Mouse (Mus musculus): ENCODE results near the gene Macf1. TPM values are rescaled to one million over a fixed set of nuclear protein-coding genes. Genes with fewer than 3 reads are reported as not detected.

The Macf1 gene
- polyA plus RNA-seq, 1 experiment, result 88.5 TPM

- H3ac ChIP-seq (ENCODE audit: control insufficient read depth, insufficient read length), result no peak overlapping the region
- TF ChIP-seq USF1 (IDR thresholded peaks at IDR 0.05; ENCODE audit: low read depth) (no peak), MYOD1 (IDR thresholded peaks at IDR 0.05; ENCODE audit: control insufficient read depth in 1 of 3, insufficient read length in 2 of 3, low read depth in 2 of 3) (no peak), MYOG (IDR thresholded peaks at IDR 0.05; ENCODE audit: control insufficient read depth in 1 of 3, insufficient read depth in 1 of 3, insufficient read length in 2 of 3, low read depth in 2 of 3) (no peak), POLR2A (IDR thresholded peaks at IDR 0.05; ENCODE audit: insufficient read length, low read depth) (no peak), TCF12 (IDR thresholded peaks at IDR 0.05; ENCODE audit: insufficient read depth, poor library complexity, severe bottlenecking) (no peak), MAX (IDR thresholded peaks at IDR 0.05; ENCODE audit: low read depth) (no peak), POLR2AphosphoS2 (IDR thresholded peaks at IDR 0.05; ENCODE audit: insufficient read length, low read depth) (no peak), SRF (IDR thresholded peaks at IDR 0.05; ENCODE audit: control insufficient read depth, insufficient read length, low read depth) (no peak), TCF3 (IDR thresholded peaks at IDR 0.05; ENCODE audit: insufficient read length, low read depth) (no peak), REST (IDR thresholded peaks at IDR 0.05; ENCODE audit: insufficient read depth, insufficient read length) (no peak), CEBPB (IDR thresholded peaks at IDR 0.05; ENCODE audit: insufficient read depth, poor library complexity, severe bottlenecking) (no peak), E2F4 (IDR thresholded peaks at IDR 0.05; ENCODE audit: insufficient read depth) (no peak)
- no peaks in the 10 kb centered on the region for H3K36me3 ChIP-seq (ENCODE audit: control insufficient read depth, insufficient read depth)
- H3K4me3 ChIP-seq, result no peak overlapping the region
- no peaks in the 10 kb centered on the region for H3K27me3 ChIP-seq (ENCODE audit: control insufficient read depth, insufficient read depth, insufficient read length)
- H3K79me2 ChIP-seq (ENCODE audit: control insufficient read depth, insufficient read depth), result no peaks in the 10 kb centered on the region
- no peak overlapping the region for H3K4me2 ChIP-seq (ENCODE audit: low read depth)
Measured at GRCm38 (mm10) chr4:123314497-123314896, 369.7 kb downstream of the Macf1 start.

- no peak for TF ChIP-seq SRF (IDR thresholded peaks at IDR 0.05; ENCODE audit: control insufficient read depth, insufficient read length, low read depth)
- no peak for TF ChIP-seq POLR2AphosphoS2 (IDR thresholded peaks at IDR 0.05; ENCODE audit: insufficient read length, low read depth)
- TF ChIP-seq MAX (IDR thresholded peaks at IDR 0.05; ENCODE audit: low read depth), result no peak
- TF ChIP-seq MYOD1 (IDR thresholded peaks at IDR 0.05; ENCODE audit: control insufficient read depth in 1 of 3, insufficient read length in 2 of 3, low read depth in 2 of 3), result no peak
- TF ChIP-seq MYOG (IDR thresholded peaks at IDR 0.05; ENCODE audit: control insufficient read depth in 1 of 3, insufficient read depth in 1 of 3, insufficient read length in 2 of 3, low read depth in 2 of 3), result no peak
- TF ChIP-seq CEBPB (IDR thresholded peaks at IDR 0.05; ENCODE audit: insufficient read depth, poor library complexity, severe bottlenecking), result no peak
- no peak for TF ChIP-seq TCF12 (IDR thresholded peaks at IDR 0.05; ENCODE audit: insufficient read depth, poor library complexity, severe bottlenecking)
- TF ChIP-seq USF1 (IDR thresholded peaks at IDR 0.05; ENCODE audit: low read depth), result no peak
- no peak for TF ChIP-seq TCF3 (IDR thresholded peaks at IDR 0.05; ENCODE audit: insufficient read length, low read depth)
- no peak for TF ChIP-seq REST (IDR thresholded peaks at IDR 0.05; ENCODE audit: insufficient read depth, insufficient read length)
- no peak for TF ChIP-seq E2F4 (IDR thresholded peaks at IDR 0.05; ENCODE audit: insufficient read depth)
- no peak for TF ChIP-seq POLR2A (IDR thresholded peaks at IDR 0.05; ENCODE audit: insufficient read length, low read depth)
- Histone ChIP-seq H3K27me3 (ENCODE audit: control insufficient read depth, insufficient read depth, insufficient read length) (no peaks in the 10 kb centered on the region), H3K79me2 (ENCODE audit: control insufficient read depth, insufficient read depth) (no peaks in the 10 kb centered on the region), H3ac (ENCODE audit: control insufficient read depth, insufficient read length) (no peak overlapping the region), H3K4me3 (no peak overlapping the region), H3K36me3 (ENCODE audit: control insufficient read depth, insufficient read depth) (no peaks in the 10 kb centered on the region), H3K4me2 (ENCODE audit: low read depth) (no peak overlapping the region)
Measured at GRCm38 (mm10) chr4:123313010-123313409, 371.1 kb downstream of the Macf1 start.

GRCm38 (mm10) chr4:123311845-123312244 is 372.3 kb downstream of the Macf1 start:
- no peaks in the 10 kb centered on the region for H3K36me3 ChIP-seq (ENCODE audit: control insufficient read depth, insufficient read depth)
- no peak overlapping the region for H3K4me2 ChIP-seq (ENCODE audit: low read depth)
- no peak overlapping the region for H3ac ChIP-seq (ENCODE audit: control insufficient read depth, insufficient read length)
- H3K27me3 ChIP-seq (ENCODE audit: control insufficient read depth, insufficient read depth, insufficient read length), result no peaks in the 10 kb centered on the region
- no peak overlapping the region for H3K4me3 ChIP-seq
- no peaks in the 10 kb centered on the region for H3K79me2 ChIP-seq (ENCODE audit: control insufficient read depth, insufficient read depth)
- TF ChIP-seq TCF3 (IDR thresholded peaks at IDR 0.05; ENCODE audit: insufficient read length, low read depth) (no peak), SRF (IDR thresholded peaks at IDR 0.05; ENCODE audit: control insufficient read depth, insufficient read length, low read depth) (no peak), CEBPB (IDR thresholded peaks at IDR 0.05; ENCODE audit: insufficient read depth, poor library complexity, severe bottlenecking) (no peak), MYOD1 (IDR thresholded peaks at IDR 0.05; ENCODE audit: control insufficient read depth in 1 of 3, insufficient read length in 2 of 3, low read depth in 2 of 3) (no peak), POLR2AphosphoS2 (IDR thresholded peaks at IDR 0.05; ENCODE audit: insufficient read length, low read depth) (no peak), POLR2A (IDR thresholded peaks at IDR 0.05; ENCODE audit: insufficient read length, low read depth) (no peak), E2F4 (IDR thresholded peaks at IDR 0.05; ENCODE audit: insufficient read depth) (no peak), MAX (IDR thresholded peaks at IDR 0.05; ENCODE audit: low read depth) (no peak), REST (IDR thresholded peaks at IDR 0.05; ENCODE audit: insufficient read depth, insufficient read length) (no peak), TCF12 (IDR thresholded peaks at IDR 0.05; ENCODE audit: insufficient read depth, poor library complexity, severe bottlenecking) (no peak), USF1 (IDR thresholded peaks at IDR 0.05; ENCODE audit: low read depth) (no peak), MYOG (IDR thresholded peaks at IDR 0.05; ENCODE audit: control insufficient read depth in 1 of 3, insufficient read depth in 1 of 3, insufficient read length in 2 of 3, low read depth in 2 of 3) (no peak)

- H3K36me3 ChIP-seq (ENCODE audit: control insufficient read depth, insufficient read depth), result no peaks in the 10 kb centered on the region
- H3K79me2 ChIP-seq (ENCODE audit: control insufficient read depth, insufficient read depth), result no peaks in the 10 kb centered on the region
- H3ac ChIP-seq (ENCODE audit: control insufficient read depth, insufficient read length), result no peak overlapping the region
- no peaks in the 10 kb centered on the region for H3K27me3 ChIP-seq (ENCODE audit: control insufficient read depth, insufficient read depth, insufficient read length)
- H3K4me2 ChIP-seq (ENCODE audit: low read depth), result no peak overlapping the region
- no peak overlapping the region for H3K4me3 ChIP-seq
- TF ChIP-seq MYOG (IDR thresholded peaks at IDR 0.05; ENCODE audit: control insufficient read depth in 1 of 3, insufficient read depth in 1 of 3, insufficient read length in 2 of 3, low read depth in 2 of 3), result no peak
- no peak for TF ChIP-seq CEBPB (IDR thresholded peaks at IDR 0.05; ENCODE audit: insufficient read depth, poor library complexity, severe bottlenecking)
- TF ChIP-seq USF1 (IDR thresholded peaks at IDR 0.05; ENCODE audit: low read depth), result no peak
- no peak for TF ChIP-seq SRF (IDR thresholded peaks at IDR 0.05; ENCODE audit: control insufficient read depth, insufficient read length, low read depth)
- no peak for TF ChIP-seq REST (IDR thresholded peaks at IDR 0.05; ENCODE audit: insufficient read depth, insufficient read length)
- no peak for TF ChIP-seq MAX (IDR thresholded peaks at IDR 0.05; ENCODE audit: low read depth)
- TF ChIP-seq MYOD1 (IDR thresholded peaks at IDR 0.05; ENCODE audit: control insufficient read depth in 1 of 3, insufficient read length in 2 of 3, low read depth in 2 of 3), result no peak
- TF ChIP-seq POLR2AphosphoS2 (IDR thresholded peaks at IDR 0.05; ENCODE audit: insufficient read length, low read depth), result no peak
- no peak for TF ChIP-seq TCF3 (IDR thresholded peaks at IDR 0.05; ENCODE audit: insufficient read length, low read depth)
- TF ChIP-seq TCF12 (IDR thresholded peaks at IDR 0.05; ENCODE audit: insufficient read depth, poor library complexity, severe bottlenecking), result no peak
- TF ChIP-seq E2F4 (IDR thresholded peaks at IDR 0.05; ENCODE audit: insufficient read depth), result no peak
- TF ChIP-seq POLR2A (IDR thresholded peaks at IDR 0.05; ENCODE audit: insufficient read length, low read depth), result no peak
Measured at GRCm38 (mm10) chr4:123308292-123308691, 375.9 kb downstream of the Macf1 start.
